Mouse (Mus musculus) forebrain, embryonic 11.5 days (tissue): Measurements from ENCODE around the gene Bbof1. TPM values are rescaled to one million over a fixed set of nuclear protein-coding genes. Genes with fewer than 3 reads are reported as not detected.
A peak's percentile ranks its signal among the peaks of the same experiment; 100 is the strongest.

Experiments
- ATAC-seq: fragments of 200-750 bp; cut with Nextera tagmentation; replicated peaks from 2 replicates; pipeline ENCODE4 v1.8.0; 2017; ENCODE audit warnings: moderate TSS enrichment; ENCODE audit not compliant: low FRiP score
- DNase-seq: peaks from one replicate; pipeline ENCODE4 v3.0.0-alpha.2; 2017; ENCODE audit warnings: low spot score
- H3K27ac ChIP-seq: fragments of 300-500 bp; sonication (generic); 2 replicates; pipeline ENCODE4 v1.5.1; 2014; ENCODE audit warnings: low read depth, low read length
- H3K27me3 ChIP-seq: fragments of 300-500 bp; sonication (generic); 2 replicates; pipeline ENCODE4 v1.6.1; 2014; ENCODE audit warnings: mild to moderate bottlenecking, low read length, mixed read lengths; ENCODE audit not compliant: control insufficient read depth, insufficient read depth
- H3K36me3 ChIP-seq: fragments of 300-500 bp; sonication (generic); 2 replicates; pipeline ENCODE4 v1.6.1; 2014; ENCODE audit warnings: mild to moderate bottlenecking, low read length, moderate library complexity, mixed read lengths; ENCODE audit not compliant: control insufficient read depth, insufficient read depth
- H3K4me1 ChIP-seq: fragments of 300-500 bp; sonication (generic); replicated peaks from 2 replicates; pipeline ENCODE4 v1.6.1; 2014; ENCODE audit warnings: low read length, mixed read lengths; ENCODE audit not compliant: control insufficient read depth, insufficient read depth
- H3K4me2 ChIP-seq: fragments of 300-500 bp; sonication (generic); 2 replicates; pipeline ENCODE4 v1.6.1; 2014; ENCODE audit warnings: low read depth, mild to moderate bottlenecking, low read length, moderate library complexity, mixed read lengths; ENCODE audit not compliant: severe bottlenecking
- H3K4me3 ChIP-seq: fragments of 300-500 bp; sonication (generic); 2 replicates; pipeline ENCODE4 v1.5.1; 2014; ENCODE audit warnings: low read depth, low read length
- H3K9ac ChIP-seq: fragments of 300-500 bp; sonication (generic); 2 replicates; pipeline ENCODE4 v1.6.1; 2014; ENCODE audit warnings: low read length
- H3K9me3 ChIP-seq: fragments of 300-500 bp; sonication (generic); 2 replicates; pipeline ENCODE4 v1.6.1; 2016; ENCODE audit warnings: low read length, mixed read lengths; ENCODE audit not compliant: control insufficient read depth
- WGBS: fragments of 180-500 bp; shearing (Covaris S2); extraction: QIAGEN DNeasy Blood & Tissue Kit; methylation state at CpG from one replicate; pipeline ENCODE4 v1.1.7; 2014; 5-methylcytosine and 5-hydroxymethylcytosine counted together
- polyA plus RNA-seq: library from polyadenylated mRNA; unstranded; fragments of >200 nt; fragmentation: Nextera tagmentation; extraction: Ambion mirVana; gene quantifications from 2 replicates; pipeline ENCODE4 v1.2.1, GENCODE M21; 2014

Gene Bbof1
- polyA plus RNA-seq, 1 experiment from 2014 or later, result 2.1 TPM

DNA sequence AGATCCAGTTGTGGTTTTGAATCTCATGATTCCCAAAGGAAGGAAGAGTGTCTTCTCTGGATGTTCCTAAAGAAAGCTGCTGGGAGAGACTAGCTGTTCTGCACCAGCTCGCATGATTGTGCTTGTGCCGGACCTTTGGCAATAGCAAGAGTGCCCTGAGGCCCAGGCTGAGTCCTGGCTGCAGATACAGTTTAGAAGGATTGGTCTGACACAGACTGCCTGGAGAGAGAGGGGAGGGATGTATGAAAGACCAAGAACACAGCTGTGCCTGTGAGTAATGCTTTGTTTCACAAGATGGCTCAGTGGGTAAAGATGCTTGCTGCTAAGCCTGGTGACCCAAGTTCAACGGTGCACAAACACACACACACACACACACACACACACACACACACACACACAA is 54.0 kb downstream of the Bbof1 start:
- WGBS, result 89% methylated on average over 3 of the region's 3 CpGs
- H3K4me2 ChIP-seq, result no peak overlapping the region
- ATAC-seq (no peak), DNase-seq (no peak)
- no peaks in the 10 kb centered on the region for H3K9me3 ChIP-seq
- H3K27ac ChIP-seq, result no peak overlapping the region
- no peaks in the 10 kb centered on the region for H3K4me1 ChIP-seq
- no peak overlapping the region for H3K4me3 ChIP-seq
- H3K36me3 ChIP-seq, result no peaks in the 10 kb centered on the region
- no peaks in the 10 kb centered on the region for H3K27me3 ChIP-seq
- H3K9ac ChIP-seq, result no peak overlapping the region

DNA sequence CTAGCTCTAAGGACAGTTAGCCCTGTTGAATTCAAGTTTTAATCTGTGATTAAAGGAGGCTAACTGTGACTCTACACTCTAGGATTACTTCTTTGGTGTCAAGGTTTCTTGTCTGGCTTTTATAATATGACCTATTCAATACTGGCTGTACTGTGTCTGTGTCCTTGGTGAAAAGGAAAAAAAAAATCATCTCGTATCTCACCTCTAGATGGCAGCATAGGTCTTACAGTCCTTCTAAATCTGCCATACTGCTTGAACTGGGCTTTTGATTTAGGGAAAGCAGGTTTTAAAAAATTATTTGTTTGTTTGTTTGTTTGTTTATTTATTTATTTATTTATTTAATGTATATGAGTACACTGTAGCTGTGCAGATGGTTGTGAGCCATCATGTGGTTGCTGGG is 59.8 kb downstream of the Bbof1 start:
- Histone ChIP-seq H3K27me3 (no peaks in the 10 kb centered on the region), H3K4me3 (no peak overlapping the region), H3K9me3 (no peaks in the 10 kb centered on the region), H3K9ac (no peak overlapping the region), H3K36me3 (no peaks in the 10 kb centered on the region), H3K27ac (no peak overlapping the region), H3K4me2 (no peak overlapping the region), H3K4me1 (no peaks in the 10 kb centered on the region)
- no peak for DNase-seq
- no peak for ATAC-seq
- WGBS, result 0% methylated on average over 1 of the region's 1 CpGs

DNA sequence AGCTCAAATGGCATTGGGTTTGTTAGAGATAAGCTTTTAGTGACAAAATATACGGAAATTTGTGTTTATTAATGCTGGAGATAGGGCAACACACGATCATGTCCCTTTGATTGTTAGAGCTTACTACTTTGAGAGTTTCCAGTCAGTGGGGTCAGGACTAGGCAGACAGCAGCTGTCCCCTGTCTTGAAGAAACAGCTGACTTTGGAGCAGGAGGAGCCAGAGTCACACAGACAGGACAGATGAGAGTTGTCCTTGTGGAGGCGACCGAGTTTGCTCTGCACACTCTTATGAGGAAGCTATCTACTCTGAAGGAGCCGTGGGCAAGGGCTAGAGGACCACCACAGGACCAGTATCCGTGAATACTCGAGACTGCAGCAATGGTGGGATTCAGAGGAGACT is 70.1 kb downstream of the Bbof1 start:
- no peak overlapping the region for H3K4me3 ChIP-seq
- H3K27me3 ChIP-seq, result no peaks in the 10 kb centered on the region
- H3K27ac ChIP-seq, result no peak overlapping the region
- no peaks in the 10 kb centered on the region for H3K36me3 ChIP-seq
- no peaks in the 10 kb centered on the region for H3K4me1 ChIP-seq
- WGBS, result 97% methylated on average over 7 of the region's 7 CpGs
- ATAC-seq (no peak), DNase-seq (no peak)
- H3K4me2 ChIP-seq, result no peak overlapping the region
- H3K9me3 ChIP-seq, result no peaks in the 10 kb centered on the region
- H3K9ac ChIP-seq, result no peak overlapping the region

DNA sequence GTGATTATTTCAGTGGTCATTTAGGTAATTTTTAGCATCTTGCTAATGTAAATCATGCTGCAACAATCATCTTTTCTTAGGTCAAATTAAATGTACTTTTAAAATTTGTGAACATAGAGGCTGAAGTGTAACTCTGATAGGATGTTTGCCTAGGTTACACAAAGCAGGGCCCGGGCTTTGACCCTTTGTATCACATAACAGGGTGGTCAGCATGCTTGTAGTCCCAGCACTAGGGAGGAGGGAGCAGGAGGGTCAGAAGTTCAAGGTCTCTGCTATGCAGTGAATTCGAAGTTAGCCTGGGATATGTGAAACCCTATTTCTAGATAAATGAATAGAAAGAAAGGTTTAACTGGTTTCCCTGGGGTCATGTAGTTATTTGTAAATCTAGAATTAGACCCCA is 72.4 kb downstream of the Bbof1 start:
- DNase-seq (no peak), ATAC-seq (no peak)
- H3K9ac ChIP-seq, result no peak overlapping the region
- no peak overlapping the region for H3K4me3 ChIP-seq
- 67% methylated on average over 2 of the region's 2 CpGs for WGBS
- no peaks in the 10 kb centered on the region for H3K27me3 ChIP-seq
- no peaks in the 10 kb centered on the region for H3K4me1 ChIP-seq
- H3K4me2 ChIP-seq, result no peak overlapping the region
- no peaks in the 10 kb centered on the region for H3K9me3 ChIP-seq
- H3K36me3 ChIP-seq, result no peaks in the 10 kb centered on the region
- no peak overlapping the region for H3K27ac ChIP-seq

DNA sequence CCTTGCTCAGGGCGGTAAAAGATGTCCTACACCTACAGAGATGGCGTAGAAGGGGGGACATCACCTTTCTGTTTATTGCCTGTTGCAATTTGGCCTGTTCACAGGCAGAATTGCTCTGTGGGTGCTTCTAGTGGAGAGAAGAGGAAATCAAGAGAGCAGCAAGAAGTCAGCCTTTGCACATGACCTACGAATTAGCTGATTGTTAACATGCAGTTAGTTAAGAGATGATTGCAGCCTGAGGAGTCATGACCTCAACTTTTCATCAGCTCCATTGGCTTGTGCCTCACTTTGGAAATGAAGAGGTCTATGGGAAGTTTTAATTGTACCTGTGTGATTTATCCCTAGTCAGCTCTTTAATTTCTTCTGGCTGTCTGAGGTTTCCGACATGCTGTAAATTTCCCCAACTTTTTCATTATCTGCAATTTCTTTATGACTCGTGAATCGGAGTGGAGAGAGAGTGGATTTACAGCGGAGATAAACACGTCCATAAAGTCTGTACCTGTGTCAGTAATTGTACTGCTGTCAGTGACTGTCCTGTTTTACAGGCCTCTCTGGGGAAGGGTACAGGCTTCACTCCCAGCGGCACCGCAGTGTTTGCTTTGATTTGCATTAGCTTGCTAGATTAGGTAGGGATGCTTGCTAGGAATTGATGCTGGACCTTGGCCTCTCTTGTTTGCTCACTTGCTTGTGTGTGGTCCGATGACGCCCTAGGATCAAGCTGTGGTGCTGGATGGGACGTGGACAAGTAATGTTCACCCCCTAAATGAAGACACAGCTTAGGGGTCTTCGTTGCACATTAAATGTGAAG is 74.1 kb downstream of the Bbof1 start:
- H3K27ac ChIP-seq, result no peak overlapping the region
- 90% methylated on average over 14 of the region's 14 CpGs for WGBS
- H3K9me3 ChIP-seq, result no peaks in the 10 kb centered on the region
- DNase-seq (no peak), ATAC-seq (no peak)
- H3K4me3 ChIP-seq, result no peak overlapping the region
- no peaks in the 10 kb centered on the region for H3K4me1 ChIP-seq
- H3K27me3 ChIP-seq, result no peaks in the 10 kb centered on the region
- no peak overlapping the region for H3K4me2 ChIP-seq
- H3K36me3 ChIP-seq, result no peaks in the 10 kb centered on the region
- H3K9ac ChIP-seq, result no peak overlapping the region

DNA sequence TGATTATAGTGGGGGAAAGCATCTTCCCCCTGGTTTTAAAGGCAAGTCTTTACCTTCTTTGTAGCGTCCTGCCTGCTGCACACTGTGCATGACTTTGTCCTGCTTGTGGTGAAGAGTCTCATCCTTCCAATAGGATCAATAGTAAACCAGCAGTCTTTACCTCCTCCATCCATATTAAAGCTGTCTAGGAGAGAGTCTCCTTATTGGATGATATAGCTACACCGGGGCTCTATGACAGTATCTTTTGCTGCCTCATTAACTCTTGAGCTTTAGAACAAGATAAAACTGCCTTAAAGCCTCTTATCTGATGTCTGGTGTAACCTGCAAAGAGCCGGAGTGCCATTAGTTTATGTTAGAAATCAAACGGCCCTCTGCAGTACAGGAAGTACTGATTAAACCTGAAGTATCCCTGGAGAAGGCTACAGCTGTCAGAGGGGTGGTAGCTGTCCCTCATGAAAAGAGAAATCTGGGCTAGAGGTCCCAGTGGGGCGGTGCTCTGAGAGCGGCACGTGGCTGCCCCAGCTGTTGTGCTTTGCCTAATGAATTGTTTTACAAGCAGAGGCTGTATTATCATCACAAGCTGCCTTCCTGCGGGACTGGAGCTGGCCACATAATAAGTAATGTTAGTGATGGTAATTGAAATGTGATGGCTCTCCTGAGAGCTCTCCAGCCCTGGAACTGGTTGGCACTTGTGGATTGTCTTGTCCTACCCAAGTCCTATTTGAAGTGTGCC is 78.6 kb downstream of the Bbof1 start:
- H3K27ac ChIP-seq, result no peak overlapping the region
- H3K9me3 ChIP-seq, result no peaks in the 10 kb centered on the region
- 49% methylated on average over 8 of the region's 8 CpGs for WGBS
- no peak overlapping the region for H3K9ac ChIP-seq
- no peak overlapping the region for H3K4me3 ChIP-seq
- H3K27me3 ChIP-seq, result no peaks in the 10 kb centered on the region
- no peak overlapping the region for H3K4me2 ChIP-seq
- no peaks in the 10 kb centered on the region for H3K4me1 ChIP-seq
- H3K36me3 ChIP-seq, result no peaks in the 10 kb centered on the region
- ATAC-seq (peak; percentile 61; the same call in 1 of the 2 replicates), DNase-seq (peak; percentile 55)

Other genes with a start within 250 kb of the Bbof1 start
- 7.6 and 9.6 TPM in 2 replicates for gene Elmsan1, start 190.2 kb upstream of the Bbof1 start, polyA plus RNA-seq
- 13.8 and 14.3 TPM in 2 replicates for gene Ptgr2, start 123.8 kb upstream of the Bbof1 start, polyA plus RNA-seq
- 121 and 129 TPM in 2 replicates for gene Zfp410, start 92.2 kb upstream of the Bbof1 start, polyA plus RNA-seq
- gene Coq6, start 47.4 kb upstream of the Bbof1 start, polyA plus RNA-seq, result 40.3 and 46.2 TPM in 2 replicates
- gene Fam161b, start 47.2 kb upstream of the Bbof1 start, polyA plus RNA-seq, result 8.0 and 8.3 TPM in 2 replicates
- 11.9 and 12.3 TPM in 2 replicates for gene Entpd5, start within 50 bp of the Bbof1 start, polyA plus RNA-seq
- gene Rnf113a2, start 8.1 kb downstream of the Bbof1 start, polyA plus RNA-seq, result 23.9 and 29.2 TPM in 2 replicates
- gene Aldh6a1, start 41.9 kb downstream of the Bbof1 start, polyA plus RNA-seq, result 20.8 and 21.0 TPM in 2 replicates
- 36.5 and 38.6 TPM in 2 replicates for gene Lin52, start 42.4 kb downstream of the Bbof1 start, polyA plus RNA-seq
- not detected in 2 replicates for gene Vsx2, start 160.7 kb downstream of the Bbof1 start, polyA plus RNA-seq
- gene Abcd4, start 208.3 kb downstream of the Bbof1 start, polyA plus RNA-seq, result 12.1 and 14.2 TPM in 2 replicates
- gene Vrtn, start 231.9 kb downstream of the Bbof1 start, polyA plus RNA-seq, result not detected in 2 replicates